Mouse (Mus musculus): Measurements from ENCODE around the gene Gtf2i.

- TF ChIP-seq ZMIZ1 (IDR thresholded peaks at IDR 0.05; ENCODE audit: low read depth, low read length) (no peak), EP300 (IDR thresholded peaks at IDR 0.05; ENCODE audit: low read length) (no peak)
Observed at GRCm38 (mm10) chr5:134244890-134245289, 69.7 kb downstream of the Gtf2i start.

Measured in CH12.LX (cell line).